Mouse (Mus musculus) layer of hippocampus, postnatal 10 days (tissue): Measurements from ENCODE around the gene Gabrb1. TPM values are rescaled to one million over a fixed set of nuclear protein-coding genes. Genes with fewer than 3 reads are reported as not detected.
"Not testable (repeated sequence)": the region's sequence is repeated elsewhere in the genome, so short reads cannot be mapped to it uniquely, and the experiment has no call there.

Experiments used
- DNase-seq, 2 experiments: peaks; one replicate each; pipeline ENCODE4 v3.0.0; 2021; ENCODE audit warnings: low spot score in 2 of 2
- total RNA-seq, 2 experiments: library from RNA; stranded (reverse); gene quantifications; 2 replicates each; pipeline ENCODE4 v1.2.3; 2021

The Gabrb1 gene
- total RNA-seq, 2 experiments from 2014 or later: 99.4 to 104 TPM

DNA sequence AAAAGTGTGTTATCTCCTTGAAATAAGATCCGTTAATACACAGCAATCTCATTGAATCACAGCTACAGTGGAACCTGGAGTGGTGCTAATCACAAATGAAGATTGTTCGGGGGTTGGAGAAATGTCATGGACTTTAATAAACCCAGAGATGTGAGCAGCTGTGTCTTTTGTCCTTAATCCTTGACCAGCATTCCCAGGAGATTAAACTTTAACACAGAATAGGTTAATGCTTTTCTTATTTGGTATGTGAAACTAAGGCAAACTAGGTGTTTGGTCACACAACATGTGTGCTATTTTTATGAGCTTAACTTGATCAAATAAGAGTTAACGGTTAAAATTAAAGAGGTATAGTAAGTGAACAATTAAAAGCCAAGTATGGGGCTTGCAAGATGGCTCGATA, 341.6 kb downstream of the Gabrb1 start:
- no peak for DNase-seq

DNA sequence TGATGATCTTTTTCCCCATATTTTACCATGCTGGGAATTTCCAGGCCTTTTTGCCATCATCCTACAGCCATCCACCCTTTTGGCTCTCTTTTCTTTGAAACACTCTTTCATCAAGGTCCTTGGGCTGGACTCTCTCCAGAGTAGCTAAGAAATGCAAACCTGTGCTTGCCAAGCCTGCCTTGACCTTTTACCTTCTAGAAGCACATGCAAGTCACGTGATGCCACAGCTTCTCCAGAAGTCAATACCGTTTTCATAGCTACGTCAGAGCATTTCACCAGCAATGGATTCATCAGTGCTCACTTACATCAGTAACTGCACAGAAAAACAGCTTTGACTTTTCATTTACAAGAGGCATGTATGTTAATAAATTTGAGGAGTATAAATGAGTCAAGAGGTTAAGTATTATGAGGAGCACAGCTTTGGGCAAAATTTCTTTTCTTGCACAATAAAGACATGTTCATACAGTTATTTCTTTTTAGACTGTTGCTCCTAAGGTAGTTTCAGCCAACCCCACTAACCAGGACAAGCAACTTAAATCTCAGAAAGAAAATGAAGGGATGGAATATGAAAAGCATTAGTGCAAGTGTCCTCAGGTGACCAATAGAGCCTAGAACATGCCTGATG, 346.0 kb downstream of the Gabrb1 start:
- DNase-seq: no peak

DNA sequence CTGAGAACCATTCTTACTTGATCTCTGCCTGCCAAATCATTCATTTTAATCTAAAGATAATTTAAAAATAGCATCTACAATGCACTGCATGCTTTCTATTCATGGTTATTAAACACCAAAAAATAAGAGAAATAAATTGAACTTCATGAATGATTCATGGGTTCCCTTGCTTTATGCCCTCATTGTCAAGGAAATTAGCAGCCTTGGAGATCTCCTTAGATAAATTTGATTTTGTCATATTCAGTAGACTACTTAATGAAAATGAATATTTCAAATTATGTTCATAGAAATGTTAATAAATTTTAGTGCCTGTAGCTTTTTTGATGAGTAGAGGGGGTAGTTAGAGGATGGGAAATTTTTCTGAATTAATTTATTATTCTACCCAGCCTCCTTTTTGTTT, 379.0 kb downstream of the Gabrb1 start:
- DNase-seq: no peak

DNA sequence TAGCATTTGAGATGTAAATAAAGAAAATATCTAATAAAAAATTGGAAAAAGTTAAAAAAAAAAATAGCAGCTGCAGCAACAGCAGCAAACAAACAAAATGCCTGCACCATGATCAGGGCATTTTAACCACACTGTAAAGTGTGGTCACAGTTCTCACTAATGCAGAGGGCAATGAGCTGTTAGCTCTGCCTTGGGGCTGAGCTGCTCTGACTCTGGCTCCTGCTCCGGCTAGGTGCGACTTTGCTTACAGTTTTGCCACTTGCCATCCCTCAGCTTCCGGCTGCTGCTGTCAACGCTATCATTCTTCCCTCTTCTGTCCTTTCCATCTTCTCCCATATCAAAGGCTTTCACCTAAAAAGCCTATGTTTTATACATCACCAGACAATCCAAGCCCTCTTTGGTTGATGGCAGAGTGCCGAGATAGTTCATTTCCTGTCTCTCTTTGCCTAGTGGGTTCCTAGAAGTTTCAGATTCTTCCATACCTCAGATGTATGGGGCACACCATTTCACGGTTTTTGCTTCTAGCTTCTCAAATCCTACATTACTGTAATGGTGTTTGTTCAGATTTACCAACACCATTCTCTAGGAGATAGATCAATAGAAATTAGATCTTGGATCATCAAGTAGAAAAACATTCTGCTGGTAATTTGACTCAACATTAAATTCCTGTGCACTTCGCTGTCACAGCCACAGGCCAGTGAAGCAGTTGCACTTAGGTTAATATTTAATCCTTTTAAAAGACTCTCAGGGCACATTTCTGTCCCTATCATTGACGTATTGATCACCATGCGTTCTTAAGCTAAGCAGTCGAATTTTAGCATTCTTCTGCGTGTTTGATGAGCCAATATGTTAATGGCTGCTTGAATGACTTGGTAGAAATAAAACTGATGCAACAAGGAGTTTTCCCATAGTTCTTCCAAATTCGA, 385.6 kb downstream of the Gabrb1 start:
- DNase-seq: no peak

DNA sequence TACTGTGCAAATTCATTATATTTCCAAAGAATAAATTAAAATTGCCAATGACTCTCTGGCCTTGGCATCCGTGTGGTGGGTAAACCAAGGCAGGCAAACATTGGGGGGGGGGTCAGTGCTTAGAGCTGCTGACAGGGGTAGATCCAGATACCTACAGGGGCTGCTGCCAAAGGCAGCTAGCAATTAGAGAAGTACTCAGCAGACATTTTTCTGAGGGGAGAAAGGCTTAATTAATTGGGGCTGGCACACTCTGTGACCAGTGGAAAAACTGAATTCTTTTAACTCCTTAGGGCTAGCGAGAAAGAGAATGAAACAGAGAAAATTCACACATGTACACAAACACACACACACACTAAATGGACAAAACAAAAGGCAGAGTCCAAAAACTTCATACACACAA, 388.3 kb downstream of the Gabrb1 start:
- DNase-seq: no peak

DNA sequence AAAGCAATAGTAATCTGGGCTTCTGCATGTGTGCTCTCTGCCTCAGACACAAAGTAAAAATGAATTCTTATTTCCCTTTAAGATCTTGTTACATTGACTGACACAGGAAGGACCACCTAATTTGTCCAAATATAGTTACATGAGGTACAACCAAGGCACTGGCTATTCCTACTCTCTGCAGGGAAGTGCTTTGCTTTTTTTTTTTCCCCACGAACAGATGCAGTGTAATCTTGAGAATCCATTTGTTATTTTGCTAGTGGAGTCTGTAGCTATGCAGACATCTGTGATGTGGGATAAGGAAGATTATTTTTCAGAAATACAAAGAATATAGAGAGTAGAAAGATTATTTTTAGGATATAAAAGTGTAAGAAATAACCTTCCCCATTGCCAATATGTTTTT, 406.2 kb downstream of the Gabrb1 start:
- DNase-seq: no peak

DNA sequence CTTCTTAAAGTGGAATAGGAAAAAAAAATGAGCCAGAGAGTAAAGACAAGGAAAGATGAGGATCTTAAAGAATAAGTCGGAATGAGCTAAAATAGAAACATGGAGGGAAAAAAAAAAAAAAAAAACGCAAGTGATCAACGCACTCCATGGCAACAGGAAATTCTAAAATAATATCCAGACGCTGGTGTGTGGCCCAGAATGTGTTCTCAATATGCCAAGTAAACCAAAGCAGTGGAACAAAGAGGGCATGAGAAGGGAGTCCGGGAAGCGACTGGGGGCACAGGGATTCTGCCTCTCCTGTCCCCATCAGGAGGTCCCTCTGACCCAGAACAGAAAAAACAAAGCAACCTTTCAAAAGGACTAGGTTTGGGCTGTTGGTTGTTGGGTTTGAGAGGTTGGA, 410.9 kb downstream of the Gabrb1 start:
- no peak for DNase-seq

DNA sequence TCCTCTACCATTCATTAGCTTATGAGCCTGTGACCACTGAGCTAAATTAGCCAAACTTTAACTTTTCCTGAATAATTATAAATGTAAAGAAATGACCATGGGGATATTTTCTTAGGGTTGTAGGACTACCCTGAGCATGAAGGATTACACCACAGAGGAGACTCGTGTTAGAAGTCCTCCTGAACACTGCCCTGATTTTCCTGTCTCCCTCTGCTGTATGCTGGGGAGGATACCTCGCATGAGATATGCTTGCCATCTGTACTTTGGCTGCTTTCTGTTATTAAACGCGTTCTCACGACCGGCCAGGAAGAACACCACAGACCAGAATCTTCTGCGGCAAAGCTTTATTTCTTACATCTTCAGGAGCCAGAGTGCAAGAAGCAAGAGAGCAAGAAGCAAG, 411.5 kb downstream of the Gabrb1 start:
- DNase-seq: not testable (repeated sequence)

DNA sequence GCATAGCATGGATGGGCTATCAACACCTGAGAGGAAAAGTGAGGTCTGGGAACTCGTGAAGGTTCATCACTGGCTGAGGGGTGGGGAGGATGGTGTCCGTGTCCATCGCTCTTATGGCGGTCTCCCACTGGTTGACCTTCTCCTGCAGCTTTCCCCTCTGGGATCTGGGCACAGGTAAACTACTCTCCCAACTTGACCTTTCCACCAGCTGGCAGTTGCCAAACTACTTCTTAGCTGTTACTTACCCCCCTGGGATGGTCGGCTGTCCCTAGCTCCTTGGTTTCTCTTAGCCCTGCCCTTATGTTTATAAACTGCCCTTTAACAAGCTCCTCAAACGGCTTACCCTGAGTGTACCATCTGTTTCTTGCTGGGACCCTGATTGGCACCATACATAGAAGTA, 418.9 kb downstream of the Gabrb1 start:
- DNase-seq: no peak

DNA sequence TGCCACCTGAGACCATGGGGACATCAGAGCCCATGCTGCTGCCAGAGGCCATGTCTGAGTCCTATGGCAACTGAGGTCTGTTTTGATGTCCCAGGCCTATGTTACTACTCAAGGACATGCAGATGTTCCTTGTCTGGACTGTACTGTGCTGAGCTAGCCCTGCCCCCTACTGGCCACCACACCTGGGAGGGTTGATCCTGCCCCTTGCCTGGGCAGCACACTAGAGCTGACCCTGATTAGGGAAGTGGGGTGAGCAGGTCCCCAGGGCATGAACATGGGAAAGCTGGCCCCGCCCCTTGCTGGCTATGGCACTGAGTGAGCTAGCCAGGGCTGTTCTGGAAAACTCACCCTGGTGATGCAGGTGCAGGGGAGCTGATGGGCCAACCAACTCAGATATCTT, 428.6 kb downstream of the Gabrb1 start:
- no peak for DNase-seq

DNA sequence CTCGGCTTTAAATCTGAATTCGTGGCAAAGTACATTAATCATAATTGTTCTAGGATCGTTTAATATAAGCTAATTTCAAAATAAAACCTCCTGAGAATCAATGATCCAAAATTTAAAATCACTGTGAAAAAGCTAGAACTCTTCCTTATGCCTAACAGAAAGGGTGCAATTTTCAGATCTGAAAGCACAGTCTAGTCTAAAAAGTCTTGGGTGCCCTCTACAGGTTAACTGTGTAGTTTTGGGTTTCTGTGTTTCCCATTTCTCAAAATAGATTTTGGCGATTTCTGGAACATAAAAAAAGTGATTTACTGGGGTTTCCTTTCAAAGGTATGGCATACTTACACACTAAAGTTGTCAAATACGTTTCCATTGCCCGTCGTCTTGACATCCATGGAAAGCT, 436.7 kb downstream of the Gabrb1 start:
- DNase-seq: no peak

DNA sequence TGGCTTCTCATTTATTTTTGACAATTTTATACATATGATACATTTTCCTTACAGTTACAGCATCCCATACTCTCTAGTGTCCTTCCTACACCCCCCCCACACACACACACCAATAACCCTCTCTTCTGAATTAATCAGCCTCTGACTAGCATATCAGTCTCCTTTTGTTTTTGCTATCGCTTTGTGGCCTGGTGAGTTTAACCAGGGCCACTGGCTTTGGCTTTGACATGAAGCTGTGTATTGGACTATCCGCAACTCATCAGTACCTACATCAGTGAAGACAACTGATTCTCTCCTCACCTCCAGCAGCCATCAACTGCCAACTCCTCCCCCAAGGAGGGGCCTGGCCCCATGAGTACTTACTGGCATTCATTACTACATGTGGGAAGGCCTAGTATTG, 437.1 kb downstream of the Gabrb1 start:
- no peak for DNase-seq

DNA sequence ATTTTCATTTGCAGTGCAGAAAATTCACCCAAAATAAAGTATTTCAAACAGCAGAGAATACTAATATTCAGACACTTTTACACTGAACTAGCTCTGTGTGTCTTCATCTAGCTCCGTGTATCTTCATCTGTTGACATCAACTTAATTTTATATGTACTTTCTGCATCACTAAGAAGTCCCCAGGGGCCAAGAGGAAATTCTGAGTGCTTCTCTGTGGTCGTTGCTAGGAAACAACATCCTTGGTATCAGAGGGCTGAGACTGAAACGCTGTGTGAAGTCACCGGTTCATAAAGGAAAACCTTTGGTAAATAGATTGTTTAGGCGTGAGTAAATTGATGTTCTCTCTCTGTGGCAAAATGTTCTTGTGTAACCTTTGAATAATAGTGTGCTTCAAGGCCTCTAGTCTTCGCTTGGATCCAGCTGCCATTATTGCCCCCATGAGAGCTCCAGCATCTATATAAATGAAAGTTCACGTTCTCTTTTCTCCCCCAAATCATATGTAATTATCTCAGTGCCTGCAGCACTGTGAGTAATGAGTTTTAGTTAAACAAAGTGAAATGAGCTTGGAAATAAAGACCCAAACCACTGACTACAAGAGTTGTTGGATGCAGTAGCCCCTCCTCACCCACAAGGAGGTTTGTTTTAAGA, 446.5 kb downstream of the Gabrb1 start:
- DNase-seq: no peak

DNA sequence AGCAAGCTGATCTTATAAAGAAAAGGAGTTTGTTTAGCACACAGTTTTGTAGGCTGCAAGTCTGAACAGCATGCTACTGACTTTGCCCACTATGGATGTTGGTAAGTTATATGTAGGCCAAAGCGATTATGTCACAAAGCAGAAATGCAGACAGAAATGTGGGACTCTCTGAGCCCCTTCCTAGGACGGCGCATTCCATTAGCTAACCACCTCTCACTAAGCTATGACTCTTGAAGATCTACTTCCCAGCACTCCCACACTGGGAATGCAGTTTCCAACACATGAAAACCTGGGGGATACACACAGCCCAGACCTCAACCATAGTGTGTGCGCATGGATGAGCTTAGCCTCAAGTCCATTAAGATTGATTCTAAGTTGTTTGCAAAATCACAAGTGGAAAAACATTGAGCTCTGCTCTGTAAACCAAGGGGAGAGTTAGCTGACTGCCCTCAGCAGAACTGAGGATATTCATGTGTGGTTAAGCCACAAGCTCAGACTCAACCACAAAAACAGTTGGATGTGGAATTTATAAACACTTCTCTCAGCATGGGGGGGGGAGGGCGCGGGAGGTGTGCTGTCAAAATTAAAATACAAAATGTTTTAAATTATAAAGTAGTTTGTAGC, 464.6 kb downstream of the Gabrb1 start:
- no peak for DNase-seq

DNA sequence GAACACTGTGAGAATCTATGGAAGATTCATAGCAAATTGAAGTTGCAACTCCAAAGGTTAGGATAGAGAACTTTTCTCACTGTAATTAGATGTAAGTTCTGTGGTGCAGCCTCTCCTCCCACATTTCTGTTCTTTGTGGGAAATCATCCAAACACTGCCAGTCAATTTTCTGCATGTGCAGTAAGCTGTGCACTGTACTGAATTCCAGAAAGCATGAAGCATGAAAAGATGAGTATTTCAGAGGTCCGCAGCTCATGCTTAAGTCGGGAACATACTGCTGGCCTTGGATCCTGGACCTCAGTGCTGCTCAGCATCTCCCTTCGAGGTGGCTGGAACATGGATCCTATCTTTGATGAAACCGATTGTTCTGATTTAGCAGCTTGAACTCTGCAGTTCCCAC, 468.8 kb downstream of the Gabrb1 start:
- DNase-seq: no peak

DNA sequence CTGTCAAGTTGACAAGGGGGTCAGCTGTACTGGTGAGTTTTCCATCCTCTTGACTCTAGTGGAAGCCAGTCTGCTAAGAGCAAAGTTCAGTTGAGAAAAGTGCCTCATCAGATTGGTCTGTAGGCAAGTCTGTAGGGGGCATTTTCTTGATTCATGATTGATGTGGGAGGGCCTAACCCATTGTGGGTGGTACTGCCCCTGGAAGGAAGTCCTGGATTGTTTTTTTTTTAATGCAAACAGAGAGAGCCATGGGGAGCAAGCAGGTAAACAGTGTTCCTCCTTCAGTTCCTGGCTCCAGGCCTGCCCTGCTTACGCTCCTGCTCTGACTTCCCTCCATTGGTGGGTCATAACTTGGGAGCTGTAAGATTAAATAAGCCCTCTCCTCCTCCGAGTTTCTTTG, 476.0 kb downstream of the Gabrb1 start:
- no peak for DNase-seq

DNA sequence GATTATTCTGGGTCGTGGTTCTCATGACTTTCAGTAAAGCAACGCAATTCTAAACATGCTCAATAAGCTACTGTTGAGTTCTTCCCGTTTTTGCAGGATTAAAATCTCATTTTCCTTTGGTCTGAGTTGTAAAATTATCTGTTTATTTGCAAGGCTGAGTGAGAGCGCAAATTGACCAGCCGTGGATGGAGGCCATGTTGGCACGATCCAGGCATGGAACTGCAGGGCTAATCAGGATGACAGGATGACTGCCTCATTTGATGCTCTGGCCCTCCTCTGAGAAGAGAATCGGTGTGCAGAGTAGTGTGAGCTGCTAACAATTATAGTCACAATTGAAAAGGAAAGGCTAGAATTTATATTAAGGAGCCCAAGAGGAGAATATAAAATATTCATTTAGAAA, 480.3 kb downstream of the Gabrb1 start:
- no peak for DNase-seq

DNA sequence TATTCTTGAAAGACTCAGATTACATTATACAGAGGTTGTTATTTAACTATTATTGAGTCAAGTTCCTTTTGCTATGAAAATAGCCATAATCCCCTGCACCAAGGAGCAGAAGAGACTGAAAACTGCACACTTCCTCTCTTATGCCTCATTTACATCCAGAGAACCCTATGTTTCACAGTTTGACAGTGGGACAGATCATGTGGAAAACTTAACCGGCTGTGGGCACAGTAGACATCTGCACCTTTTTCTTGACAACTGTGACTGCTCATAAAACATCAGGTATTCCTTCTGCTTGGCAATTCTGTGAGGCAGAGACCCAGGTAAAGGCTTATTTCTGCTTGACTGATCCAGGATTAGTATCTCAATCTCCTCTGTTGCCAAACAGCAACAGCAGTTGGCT, 481.7 kb downstream of the Gabrb1 start:
- DNase-seq: no peak

DNA sequence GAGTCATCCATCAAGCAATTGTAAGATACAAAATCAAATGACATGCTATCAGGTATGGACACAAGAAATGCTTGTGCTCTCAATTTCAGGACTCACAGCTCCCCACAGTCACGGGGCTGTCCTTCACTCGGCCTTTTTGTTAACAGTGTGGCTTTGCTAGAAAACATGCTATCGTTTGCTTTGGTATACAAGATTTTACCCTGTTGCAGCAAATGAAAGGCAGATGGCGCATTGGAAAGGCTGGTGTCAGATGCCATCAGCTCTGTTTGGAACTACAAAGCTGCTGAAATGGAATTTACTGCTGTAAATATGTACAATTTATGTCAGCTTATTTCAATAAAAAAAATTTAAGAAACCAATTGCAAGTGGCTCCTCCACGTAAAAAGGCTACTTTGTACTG, 490.8 kb downstream of the Gabrb1 start:
- peak; percentile 21 to 32 for DNase-seq

DNA sequence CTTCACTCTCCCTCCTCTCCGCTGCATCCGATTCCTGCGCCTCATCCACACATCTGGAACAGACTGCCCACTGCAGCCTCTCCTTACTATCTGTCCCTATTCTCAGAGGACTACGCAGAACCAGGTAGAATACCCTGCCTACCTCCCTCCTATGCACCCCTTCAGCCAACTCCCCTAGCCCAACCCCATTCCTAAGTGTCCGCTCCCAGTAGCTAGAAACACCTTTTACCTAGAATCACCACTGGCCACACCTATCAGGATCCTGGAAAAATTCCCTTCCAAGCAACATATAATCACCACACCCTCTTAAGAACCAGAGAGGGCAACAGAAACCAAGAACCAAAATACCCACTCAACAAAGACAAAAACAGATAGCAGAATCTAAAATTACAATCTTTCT, 493.0 kb downstream of the Gabrb1 start:
- no peak for DNase-seq

DNA sequence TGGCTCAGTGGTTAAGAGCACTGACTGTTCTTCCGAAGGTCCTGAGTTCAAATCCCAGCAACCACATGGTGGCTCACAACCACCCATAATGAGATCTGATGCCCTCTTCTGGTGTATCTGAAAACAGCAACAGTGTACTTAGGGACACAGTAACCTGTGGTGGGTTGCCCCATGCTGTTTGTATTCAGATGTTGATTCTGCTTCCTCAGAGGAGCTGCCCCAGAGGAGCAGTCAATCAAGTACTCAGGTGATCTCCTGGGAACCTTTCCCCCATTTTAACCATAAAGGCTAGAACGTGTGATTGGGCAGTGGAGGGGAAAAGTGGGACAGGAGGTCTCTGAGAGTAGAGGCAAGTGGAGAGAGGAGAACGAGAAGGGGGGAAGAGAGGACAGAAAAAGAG, 497.8 kb downstream of the Gabrb1 start:
- not testable (repeated sequence) for DNase-seq

DNA sequence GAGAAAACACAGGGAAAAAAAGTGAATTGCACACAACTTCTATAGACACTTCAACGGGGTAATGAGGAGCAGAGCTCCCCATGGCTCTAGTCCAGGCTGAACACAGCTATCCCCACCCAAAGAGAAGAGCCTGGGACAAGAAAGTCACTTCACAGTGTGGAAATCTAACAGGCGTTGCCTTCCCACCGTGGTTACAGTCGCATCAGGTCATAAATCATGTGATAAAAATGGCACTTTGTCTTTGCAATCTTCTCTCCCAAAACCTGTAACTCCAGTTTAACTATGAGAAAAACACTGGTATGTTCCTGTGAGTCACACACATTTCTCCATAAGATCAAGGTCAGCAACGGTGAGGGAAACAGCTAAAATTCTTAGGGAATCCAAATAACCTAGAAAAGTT, 498.7 kb downstream of the Gabrb1 start:
- DNase-seq: no peak
